Mouse (Mus musculus): ENCODE data around the gene Zfp768.

Gene Zfp768

GRCm38 (mm10) chr7:127297586-127298193, 47.7 kb downstream of the Zfp768 start:
- no peak for DNase-seq (ENCODE audit: low read depth, low spot score)

GRCm38 (mm10) chr7:127296786-127297555, 48.4 kb downstream of the Zfp768 start:
- no peak for DNase-seq (ENCODE audit: low read depth, low spot score)

GRCm38 (mm10) chr7:127296098-127296497, 49.3 kb downstream of the Zfp768 start, which contains the start of gene Itgal:
Itgal (plus strand) TSS chr7:127296260.
- DNase-seq (ENCODE audit: low read depth, low spot score) = no peak
